Mouse (Mus musculus) right cerebral cortex, postnatal 14 days (tissue): ENCODE results near the gene Stk39.

Experiments used
- DNase-seq: peaks from one replicate; pipeline ENCODE4 v3.0.0; 2022

The Stk39 gene

DNA sequence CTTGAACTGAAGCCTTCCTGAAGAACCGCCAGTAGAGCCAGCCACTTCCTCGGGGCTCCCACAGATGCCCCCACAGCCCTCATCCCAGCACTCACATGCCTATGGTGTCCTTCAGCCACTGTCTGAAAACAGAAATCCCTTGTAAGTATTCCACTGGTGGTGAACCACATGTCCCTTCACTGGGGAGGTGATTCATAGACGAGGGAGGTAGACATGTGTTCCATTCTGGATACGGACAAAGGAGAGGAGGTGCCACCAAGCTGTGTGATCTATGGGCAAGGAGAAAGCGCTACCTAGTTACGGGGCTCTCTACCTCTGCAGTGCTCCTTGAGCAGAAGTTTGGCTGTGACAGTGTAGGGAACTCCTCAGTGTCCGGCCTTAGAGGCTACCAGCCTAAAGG, 52.9 kb downstream of the Stk39 start:
- no peak for DNase-seq

DNA sequence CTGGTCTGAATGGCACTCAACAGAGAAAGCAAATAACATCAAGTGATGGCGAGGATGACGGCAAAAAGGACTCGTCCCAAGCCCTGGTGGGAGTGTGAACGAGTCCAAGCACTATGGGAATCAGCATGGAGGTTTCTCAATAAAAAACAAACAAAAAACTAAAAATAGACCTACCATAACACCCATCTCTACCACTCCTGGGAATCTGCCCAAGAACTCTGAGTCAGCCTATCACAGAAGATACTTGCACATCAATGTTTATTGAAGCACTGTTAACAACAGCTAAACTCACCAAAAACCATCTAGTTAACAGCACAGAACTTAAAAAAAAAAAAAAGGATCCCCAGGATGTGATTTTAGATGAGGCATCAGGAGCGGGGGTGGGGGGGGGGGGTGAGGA, 55.0 kb downstream of the Stk39 start:
- no peak for DNase-seq

DNA sequence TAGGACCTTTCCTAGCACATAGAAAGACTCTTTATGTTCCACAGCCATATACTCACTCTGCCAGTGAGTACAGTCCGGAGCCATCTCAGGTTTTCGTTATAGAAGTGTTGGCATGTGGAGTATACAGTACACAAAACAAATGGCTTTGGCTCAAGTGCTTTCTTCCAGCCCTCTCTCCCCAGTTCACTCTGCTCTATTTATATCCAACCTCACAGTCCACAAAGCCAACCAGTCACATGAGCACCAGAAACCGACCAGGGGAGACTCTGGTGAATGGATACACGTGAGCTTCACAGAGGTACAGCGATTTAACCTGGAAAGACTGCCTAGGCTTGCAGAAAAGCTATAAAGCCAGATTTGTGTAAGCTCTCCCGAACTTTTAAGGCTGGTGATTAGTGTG, 56.4 kb downstream of the Stk39 start:
- no peak for DNase-seq

DNA sequence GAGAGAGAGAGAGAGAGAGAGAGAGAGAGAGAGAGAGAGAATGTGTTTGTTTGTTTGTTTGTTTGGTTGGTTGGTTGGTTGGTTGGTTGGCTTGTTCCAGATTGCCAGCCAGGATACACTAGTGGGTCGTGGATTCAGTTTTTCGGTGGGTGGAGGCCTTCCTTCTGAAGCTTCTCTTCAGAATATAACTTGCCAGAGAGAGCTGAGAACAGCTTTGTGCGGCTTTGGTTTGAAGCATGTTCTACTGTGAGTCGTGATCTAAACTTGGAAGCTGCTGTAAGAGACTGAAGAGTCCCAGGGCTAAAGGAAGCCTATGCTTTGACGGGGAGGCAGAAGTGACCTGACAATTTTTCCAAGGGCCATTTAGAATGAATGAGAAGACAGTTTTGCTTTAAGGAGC, 59.9 kb downstream of the Stk39 start:
- no peak for DNase-seq

DNA sequence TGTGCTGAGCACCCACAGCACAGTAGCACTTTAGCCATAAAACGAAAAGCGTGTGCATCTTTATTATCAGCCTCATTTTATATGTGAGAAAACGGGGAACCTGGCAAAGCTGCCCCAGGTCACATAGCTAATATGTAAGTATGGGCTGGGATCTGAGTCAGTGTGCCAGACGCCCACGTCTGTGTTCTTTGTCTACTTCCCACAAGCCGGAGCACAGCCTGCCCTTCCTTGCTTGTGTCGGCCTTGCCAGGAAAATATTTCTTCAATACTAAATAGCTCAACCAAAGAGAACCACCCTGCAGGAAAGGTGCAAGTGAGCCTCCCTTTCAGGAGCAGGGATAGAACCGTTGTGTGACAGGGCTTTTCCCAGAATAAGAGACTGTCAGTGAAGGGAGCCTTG, 60.9 kb downstream of the Stk39 start:
- DNase-seq = no peak

DNA sequence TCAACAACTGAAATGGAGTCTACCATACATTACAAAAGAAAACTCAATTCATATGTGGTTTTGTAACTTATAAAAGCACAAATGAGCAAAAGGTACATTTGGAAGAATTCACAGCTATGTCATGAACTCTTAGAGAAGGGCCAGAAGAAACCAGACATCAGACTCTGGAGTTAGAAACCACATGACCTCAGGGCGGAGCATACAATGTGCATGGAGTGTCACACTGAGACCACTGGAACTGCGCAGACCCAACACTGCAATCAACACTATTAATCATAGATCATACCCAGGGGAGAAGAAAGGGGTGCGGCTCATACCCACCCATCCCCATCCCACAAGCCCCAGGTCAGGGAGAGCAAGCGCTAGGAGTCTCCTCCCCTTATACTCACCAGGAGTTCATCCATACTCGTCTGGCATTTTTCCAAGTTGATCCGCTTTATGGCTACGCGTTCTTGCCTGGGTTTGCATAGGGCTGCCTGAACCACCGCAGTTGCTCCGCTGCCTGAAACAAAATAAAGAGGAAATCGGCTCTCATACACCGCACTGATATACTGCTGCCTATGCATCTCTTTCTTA, 62.3 kb downstream of the Stk39 start:
- no peak for DNase-seq

DNA sequence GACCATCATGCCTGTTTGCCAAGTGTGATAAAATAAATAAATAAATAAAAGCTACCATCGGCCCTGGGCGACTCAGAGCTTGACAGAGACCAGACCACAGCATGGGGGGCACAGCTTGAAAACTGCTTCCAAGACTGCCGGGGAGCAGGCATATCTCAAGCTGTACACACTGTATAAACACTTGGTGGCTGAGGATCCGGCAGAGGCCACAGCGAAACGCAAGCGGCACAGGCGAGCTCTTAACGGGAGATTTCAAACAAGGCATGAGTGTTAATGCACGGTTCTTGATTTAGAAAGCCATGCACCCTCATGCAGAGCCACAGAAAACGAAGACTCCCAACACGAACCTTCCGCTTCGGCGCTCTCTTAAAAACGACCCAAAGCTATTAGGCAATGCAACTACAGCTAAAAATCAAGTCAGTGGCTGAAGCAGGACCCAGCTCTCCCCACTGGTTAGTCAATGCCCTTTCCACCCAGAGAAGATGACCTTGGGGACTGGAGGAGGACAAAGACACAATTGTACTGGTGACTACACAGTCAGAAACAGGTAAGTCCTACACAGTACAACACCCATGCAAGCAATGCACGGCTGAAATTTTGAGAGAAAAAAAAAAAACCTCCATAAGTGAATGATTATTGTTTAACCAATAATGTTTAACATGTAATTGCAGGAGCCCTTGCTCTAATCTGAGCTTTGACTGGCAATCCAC, 63.6 kb downstream of the Stk39 start:
- DNase-seq = no peak

DNA sequence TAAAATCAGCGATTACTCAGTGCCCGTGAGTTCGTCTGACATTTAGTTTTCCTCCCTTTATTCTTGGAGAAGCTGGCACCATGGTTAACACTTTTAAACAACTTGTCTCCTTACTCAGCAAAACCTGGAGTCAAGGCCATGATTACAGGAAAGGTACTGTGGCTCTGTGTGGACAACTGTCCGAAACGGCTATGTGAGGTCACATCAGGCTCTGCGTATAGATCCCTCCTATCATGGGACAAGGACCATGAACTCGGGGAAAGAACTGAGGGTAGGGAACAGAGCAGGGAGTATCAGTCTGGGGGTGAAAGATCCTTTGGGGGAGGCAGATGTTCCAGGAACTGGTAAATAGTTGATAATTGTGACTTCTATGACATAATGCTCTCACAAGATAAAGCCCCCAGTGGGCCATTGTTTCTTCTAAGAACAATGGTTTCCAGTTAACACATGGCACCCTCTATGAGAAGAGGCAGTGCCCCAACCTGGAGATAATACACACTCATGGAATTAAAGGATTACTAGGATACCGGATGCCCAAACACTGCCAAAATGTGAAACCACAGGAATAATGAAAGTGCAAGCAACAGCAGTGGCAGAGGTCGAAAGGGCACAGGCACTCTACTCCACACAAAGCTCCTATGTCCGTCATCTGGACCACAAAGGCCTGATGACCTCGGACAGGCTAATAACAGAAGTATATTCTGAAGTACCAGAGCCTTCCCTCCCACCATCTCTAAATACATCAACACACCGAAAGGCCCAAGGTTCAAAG, 64.7 kb downstream of the Stk39 start:
- DNase-seq = no peak

DNA sequence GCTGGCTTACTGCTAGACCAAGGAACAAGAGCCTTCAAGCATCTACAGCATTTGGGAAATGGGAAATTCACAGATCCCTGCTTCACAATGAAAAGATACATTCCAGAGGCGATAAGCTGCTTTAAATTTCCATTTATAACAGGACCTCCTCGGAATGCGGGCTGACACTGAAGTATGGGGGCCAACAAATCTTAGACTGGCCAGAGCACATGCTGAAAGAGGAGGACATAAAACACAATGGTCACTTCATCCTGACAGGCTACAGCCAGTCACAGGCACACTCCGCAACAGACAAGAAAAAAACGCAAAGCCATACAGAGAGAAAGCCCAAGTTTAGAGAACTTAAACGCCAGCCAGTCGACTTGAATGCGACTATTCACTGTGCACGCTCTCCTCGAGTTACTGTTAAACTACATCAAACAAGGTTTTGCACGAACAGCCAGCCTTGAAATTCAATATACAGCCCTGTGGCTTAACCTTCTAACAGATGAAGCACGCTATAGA, 65.4 kb downstream of the Stk39 start:
- DNase-seq = no peak

DNA sequence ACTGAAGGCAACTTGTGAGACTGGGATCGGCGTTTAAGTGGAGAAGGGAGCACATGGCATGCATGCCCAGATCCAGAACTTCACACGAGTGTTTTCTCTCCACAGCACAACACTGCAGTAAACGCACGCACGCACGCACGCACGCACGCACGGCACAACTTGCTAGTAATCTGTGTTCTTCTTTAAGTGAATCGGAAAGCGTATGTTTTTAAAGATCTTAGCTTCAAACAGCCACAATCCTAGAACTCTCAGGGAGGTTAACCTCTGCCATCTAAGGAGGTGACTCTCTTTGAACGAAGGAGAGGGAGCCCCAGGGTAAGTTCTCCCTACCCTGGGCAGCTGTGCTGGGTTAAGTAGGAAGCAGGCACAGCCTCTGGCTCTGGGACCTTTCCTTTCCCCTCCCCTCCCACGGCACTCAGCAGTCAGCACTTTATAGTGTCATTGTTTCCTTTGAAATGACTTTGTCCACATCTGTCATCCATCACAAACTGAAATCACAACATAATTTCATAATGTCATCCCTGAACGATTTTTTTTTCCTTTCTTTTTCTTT, 66.8 kb downstream of the Stk39 start:
- no peak for DNase-seq

DNA sequence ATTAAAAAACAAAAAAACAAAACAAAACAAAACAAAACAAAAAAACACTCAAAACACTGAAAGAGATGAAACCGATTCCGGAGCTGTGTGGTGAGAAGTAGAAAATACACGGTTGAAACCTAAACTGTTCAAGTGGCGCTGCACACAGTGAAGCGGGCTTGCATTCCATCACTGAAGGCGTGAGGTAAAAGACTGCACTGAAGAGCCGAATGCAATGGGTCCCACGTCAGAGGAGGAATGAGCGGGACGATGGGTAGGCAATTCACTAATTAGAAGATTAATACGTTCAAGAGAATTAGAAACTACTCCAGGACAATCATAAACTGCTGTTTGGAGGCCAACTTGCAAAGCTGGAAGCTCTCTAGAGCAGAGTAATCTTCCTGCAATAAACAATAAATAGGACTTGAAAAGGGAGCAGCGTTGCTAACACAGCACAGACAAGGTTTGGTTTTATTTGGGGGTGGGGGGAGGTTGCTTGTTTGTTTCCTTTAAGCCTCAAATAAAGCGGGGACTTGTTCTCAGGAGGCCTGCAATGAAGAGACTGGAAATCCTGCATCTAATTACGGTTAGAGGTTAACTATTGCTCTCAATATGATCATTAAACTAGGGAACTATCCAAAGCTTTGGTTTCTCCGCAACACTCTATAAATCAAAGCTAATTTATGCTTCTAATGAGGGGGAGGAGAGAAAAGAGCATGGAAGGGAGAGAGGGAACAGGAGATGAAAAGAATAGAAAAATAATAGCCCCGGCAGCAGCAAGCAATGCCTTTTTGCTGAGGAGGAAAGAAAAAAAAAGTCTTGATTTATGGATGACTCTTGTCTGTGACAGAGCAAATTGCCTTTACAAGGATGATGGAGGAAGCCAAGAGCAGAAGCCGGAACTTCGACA, 67.5 kb downstream of the Stk39 start:
- DNase-seq = no peak

DNA sequence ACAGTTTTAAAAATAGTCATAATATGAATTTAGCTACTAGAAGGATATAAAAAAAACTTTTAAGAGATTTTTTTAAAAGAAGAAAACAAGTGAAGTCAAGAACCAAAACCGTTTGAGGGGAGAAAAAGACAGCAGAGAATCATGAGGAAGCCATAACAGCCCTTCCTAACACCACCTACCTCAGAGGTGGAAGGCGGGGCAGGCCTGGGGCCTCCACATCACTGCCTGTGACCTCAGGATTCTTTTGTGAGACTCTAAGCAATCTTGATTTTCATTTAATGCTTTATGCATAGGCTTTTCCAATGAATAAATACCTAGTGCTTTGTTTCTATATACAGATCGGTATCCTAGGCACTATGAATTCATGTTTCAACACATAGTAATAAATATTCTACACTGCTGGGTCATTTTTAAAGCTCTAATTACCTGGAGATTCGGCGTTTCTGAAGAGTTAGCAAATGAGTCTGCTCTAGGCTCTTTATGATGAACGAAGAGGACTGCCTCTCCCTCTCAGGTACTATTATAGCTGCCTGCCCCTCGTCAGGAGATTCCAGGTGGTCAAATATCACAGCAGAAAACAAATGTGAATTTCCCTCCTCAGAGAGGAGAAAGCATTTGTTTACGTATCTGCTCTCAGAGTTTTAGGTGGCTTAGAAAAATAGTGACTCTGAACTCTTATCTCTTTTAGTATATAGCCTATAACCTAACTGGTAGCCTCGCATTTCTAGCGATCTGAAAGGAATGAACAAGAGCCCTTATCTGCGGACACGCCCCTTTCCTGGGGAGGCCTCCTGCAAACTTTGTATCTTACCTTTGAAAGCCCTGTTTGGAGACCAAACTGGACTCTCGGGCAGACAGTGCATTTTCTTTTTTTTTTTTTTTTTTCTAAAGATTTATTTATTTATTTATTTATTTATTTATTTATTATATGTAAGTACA, 78.2 kb downstream of the Stk39 start:
- no peak for DNase-seq

DNA sequence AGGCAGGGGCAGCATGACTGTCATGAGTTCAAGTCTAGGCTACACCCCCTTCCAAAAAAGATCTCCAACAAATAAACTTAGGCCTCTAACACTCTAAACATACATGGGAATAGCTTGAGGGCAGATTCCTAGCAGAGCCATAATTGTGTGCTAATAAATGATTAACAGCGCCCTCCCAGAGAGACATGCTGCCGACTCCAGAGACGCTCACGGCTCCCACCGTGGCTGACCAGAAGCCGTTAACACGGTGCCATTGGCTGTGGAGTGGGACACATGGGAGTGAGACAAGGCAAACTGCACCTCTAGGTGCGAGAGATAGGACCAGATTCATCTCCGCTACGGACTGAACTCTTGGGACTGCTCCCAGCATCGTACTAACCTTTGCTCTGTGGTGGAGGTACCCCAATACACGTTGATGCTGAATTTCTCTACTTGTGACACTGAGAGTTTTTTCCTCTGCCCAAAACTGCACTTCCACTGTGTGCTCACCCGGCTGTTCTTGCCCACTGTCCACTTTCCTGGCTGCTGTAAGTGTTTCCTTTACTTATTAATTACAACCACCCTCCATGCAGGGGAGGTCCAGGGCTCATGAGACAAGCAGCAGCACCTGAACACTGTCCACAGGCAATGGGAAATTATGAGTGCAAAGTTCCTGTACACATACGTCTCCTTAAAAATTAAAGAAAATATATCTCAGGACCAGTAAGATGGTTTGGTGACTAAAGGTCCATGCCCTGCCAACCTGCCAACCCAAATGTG, 84.1 kb downstream of the Stk39 start:
- DNase-seq = no peak

DNA sequence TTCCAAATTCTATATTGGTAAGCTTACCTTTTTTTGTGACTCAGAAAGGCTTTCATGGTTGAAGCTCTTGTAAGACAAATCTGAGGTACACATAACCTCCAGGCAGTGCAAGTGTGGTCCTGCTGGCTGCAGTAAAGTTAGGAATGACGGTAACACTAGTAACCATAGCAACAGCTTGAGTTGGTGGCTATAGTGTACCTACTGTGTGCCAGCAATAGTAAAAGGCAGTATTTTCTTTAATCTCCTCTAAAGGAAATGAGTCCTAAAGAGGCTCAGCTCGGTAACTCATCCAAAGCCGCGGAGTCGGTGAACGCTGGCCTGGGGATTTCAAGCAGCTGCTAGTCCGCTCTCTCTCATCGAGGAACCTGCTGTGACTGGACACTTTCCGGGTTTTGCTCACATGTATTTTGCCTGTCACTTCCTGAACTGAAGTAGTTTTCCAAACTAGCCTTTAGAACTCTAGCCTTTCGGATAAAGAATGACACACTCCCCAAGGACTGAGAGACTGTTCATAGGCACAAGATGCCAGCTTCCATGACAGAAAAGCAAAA, 85.7 kb downstream of the Stk39 start:
- no peak for DNase-seq

DNA sequence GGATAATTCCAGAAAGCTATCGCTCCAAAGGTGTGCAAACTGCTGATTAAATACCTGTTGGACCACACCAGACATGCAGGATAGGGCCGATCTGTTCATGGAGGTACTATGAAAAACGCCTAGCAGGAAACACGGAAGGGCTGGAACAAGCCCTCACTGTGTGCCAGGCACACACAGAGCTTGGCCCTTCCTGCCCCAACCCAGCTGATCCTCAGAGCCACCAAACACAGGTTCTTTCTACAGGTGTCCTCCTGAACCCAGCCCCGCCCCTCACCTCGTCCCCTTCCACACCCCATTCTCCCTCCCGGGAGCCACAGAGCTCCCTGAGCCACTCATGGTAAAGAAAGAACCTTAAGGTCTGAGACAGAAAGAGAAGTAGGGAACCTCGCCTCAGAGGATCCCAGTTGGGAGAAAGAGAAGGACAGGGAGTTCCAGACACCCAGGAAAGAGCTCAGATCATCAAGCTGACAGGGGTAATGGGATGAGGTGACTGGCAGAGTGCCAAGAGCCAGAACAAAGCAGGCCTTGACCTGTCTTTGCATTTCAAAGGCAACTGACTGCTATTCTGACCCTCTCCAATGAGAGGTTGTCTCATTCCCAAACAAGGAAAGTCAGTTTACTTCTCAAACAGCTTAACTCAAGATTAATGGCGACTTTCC, 86.3 kb downstream of the Stk39 start:
- DNase-seq = no peak

DNA sequence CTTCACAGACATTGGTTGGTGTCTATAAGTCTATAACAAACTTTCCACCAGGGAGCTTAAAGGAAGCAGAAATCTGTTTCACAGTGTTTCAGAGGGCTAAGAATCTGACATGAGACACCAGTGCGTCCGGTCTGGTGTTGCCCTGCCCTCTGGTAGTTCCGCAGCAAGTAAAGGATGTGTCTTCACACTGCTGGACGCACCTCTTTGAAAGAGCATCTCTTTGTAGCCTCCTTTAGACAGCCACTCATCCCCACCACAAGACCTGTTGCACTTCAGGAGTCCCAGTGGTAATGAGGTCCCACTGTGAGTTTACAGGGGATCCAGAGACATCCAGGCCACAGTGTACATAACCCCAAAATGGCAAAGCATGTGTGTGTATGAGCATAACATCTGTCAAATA, 88.1 kb downstream of the Stk39 start:
- no peak for DNase-seq

DNA sequence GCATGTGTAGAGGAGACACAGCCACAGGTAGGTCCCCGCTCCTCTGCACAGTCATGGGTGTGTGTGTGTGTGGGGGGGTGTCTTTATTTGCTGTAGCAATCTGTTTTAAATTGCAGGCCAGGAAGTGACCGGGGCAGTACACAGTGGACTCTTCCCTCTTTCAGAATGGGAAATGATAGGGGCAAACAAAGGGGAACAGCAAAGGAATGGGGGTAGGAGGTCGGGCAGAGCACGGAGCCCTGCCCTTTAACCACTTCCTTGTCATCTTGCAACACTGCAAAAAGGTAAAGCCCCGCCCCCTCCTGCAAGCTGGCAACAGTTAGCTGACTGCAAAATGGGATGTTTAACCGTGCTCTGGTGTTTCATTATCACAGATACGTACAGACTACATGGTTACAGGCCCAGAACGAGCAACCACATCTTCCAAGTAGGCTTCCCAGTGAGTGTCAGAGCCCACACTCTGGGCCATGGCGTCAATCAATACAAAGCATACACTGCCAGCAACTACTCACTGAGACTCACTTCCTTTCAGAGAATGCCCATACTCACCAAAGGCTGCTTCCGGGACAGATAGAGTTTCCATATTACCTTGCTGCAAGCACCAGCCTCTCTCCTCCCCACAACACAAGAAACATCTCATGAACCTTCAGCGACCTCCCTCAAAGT, 89.5 kb downstream of the Stk39 start:
- no peak for DNase-seq

DNA sequence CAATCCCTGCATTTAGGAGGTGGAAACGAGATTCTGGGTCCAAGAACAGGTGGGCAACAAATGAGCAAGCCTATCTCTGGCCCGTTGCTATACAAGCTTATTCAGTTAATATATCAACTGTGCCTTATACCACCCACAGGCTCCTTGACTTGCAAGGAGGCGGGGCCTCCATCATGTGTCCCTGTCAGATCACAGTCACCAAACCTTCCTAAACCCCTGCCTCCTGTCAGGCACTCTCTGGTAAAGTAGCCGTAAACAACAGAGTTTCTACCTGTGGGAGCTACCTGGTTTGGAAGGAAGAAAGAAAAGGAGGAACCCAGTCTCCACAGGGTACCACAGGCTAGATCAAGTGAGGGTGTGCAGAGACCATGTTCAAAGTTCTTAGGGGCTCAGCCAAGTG, 90.2 kb downstream of the Stk39 start:
- DNase-seq = no peak

DNA sequence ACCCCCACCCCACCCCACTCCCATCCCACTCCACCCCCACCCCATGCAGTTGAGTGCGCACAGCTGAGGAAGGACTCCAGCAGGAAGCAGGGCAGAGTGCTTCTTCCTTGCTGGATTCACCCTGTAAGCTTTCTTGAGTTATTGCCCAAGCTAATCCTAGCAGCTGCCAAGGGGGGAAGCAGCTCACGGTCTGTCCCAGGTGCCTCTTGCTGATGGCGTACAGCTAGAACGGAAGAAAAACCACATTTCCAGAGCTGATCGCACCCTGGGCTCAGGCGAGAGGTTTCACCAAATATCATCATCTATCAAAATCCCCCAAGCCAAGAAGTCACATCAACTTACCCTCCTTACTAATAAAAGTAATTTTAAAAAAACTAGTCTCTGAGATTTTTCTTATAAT, 90.9 kb downstream of the Stk39 start:
- no peak for DNase-seq
